ENCODE assay signal across 24 mouse cellular contexts in the genomic region with DNA sequence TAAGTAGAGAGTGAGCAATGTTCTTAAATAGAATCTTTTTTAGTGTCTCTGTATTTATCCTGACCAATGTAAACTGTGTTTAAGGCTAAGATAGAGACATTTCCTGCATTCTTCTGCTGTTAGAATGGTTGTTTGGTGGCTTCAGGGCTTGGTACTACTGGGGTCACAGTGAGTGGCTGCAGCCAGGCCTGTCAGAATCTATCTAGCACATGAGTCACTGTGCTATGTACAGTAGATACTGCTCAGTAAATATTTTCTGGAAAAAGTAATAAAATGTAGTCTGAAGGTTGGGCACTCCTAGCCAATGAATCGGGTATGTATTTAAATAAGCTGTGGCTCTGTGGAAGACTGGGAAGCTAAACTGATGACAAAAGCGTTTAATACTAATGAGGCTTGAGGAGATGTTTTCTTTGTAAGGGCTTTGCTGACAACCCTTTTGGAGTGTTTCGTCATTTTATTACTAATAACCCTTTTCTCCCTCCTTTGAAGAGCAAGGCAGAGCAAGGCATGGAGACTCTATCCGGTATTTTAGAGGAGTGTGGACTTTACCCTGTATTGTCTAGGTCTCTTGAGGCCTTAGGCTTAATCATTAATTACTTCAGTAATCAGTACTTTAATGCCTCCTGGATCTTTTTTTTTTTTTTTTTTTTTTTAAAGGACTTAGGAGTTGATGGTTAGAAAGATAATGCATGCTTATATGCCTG. TPM values are rescaled to one million over a fixed set of nuclear protein-coding genes. Genes with fewer than 3 reads are reported as not detected.
DNase-seq lines count a peak whose midpoint lies in the region; ATAC-seq and TF ChIP-seq lines count a peak whose summit lies in the region.
"Had no signal": no experiment of that assay in that cellular context is flagged by ENCODE, and none has a peak within 500 bp of the region (broad histone marks: within the 10 kb centered on the region; RNA-seq: fewer than 3 reads in every experiment).

No protein-coding gene starts in this region.

- no peak for TF ChIP-seq CTCF in lung, postnatal 0 days (IDR thresholded peaks at IDR 0.05)
- TF ChIP-seq CTCF in small intestine, adult 2 months (IDR thresholded peaks at IDR 0.05; ENCODE audit: extremely low read depth, insufficient read length, insufficient replicate concordance, low read depth, low read length), result no peak

- no peaks in the 10 kb centered on the region for H3K4me1 ChIP-seq in lung, postnatal 0 days (ENCODE audit: insufficient read depth, low read depth, low read length)
- peaks cover 9% of the 10 kb centered on the region for H3K4me1 ChIP-seq in small intestine, adult 2 months (ENCODE audit: control insufficient read depth, insufficient read depth, insufficient read length, low read length)
- no peaks in the 10 kb centered on the region for H3K4me1 ChIP-seq in heart, embryonic 11.5 days (ENCODE audit: control insufficient read depth, insufficient read depth, low read length)
- H3K4me1 ChIP-seq: hindbrain, embryonic 12.5 days; limb, embryonic 10.5 days had no signal

- no peak overlapping the region for H3K9ac ChIP-seq in lung, postnatal 0 days (replicated peaks; ENCODE audit: low read depth)
- H3K9ac ChIP-seq in heart, embryonic 11.5 days (ENCODE audit: low read depth, low read length), result no peak overlapping the region
- H3K9ac ChIP-seq: hindbrain, embryonic 12.5 days; liver, embryonic 14.5 days had no signal

- H3K4me3 ChIP-seq in lung, postnatal 0 days (ENCODE audit: low read depth, low read length), result no peak overlapping the region
- no peak overlapping the region for H3K4me3 ChIP-seq in small intestine, adult 2 months (ENCODE audit: low read depth, low read length)
- no peak overlapping the region for H3K4me3 ChIP-seq in heart, embryonic 11.5 days (ENCODE audit: low read depth, low read length)
- H3K4me3 ChIP-seq: heart, embryonic 10.5 days; hindbrain, embryonic 12.5 days; left cerebral cortex, adult 2 months; limb, embryonic 10.5 days; myocyte had no signal

- no peaks in the 10 kb centered on the region for H3K9me3 ChIP-seq in lung, postnatal 0 days (ENCODE audit: low read length)
- no peaks in the 10 kb centered on the region for H3K9me3 ChIP-seq in heart, embryonic 11.5 days (replicated peaks; ENCODE audit: control insufficient read depth, low read length)
- H3K9me3 ChIP-seq: heart, embryonic 10.5 days; hindbrain, embryonic 12.5 days; limb, embryonic 10.5 days had no signal

- no peak for TF ChIP-seq POLR2A in small intestine, adult 2 months (IDR thresholded peaks at IDR 0.05; ENCODE audit: low read depth, low read length)

- H3K27me3 ChIP-seq in lung, postnatal 0 days (replicated peaks; ENCODE audit: insufficient read depth, low read length), result no peaks in the 10 kb centered on the region
- no peaks in the 10 kb centered on the region for H3K27me3 ChIP-seq in small intestine, adult 2 months (ENCODE audit: control insufficient read depth, insufficient read depth, low read length)
- no peaks in the 10 kb centered on the region for H3K27me3 ChIP-seq in heart, embryonic 11.5 days (ENCODE audit: control insufficient read depth, insufficient read depth, low read length)
- H3K27me3 ChIP-seq: hindbrain, embryonic 12.5 days had no signal

- no peak overlapping the region for H3K27ac ChIP-seq in lung, postnatal 0 days (ENCODE audit: low read length)
- peak overlapping the region; percentile 87 for H3K27ac ChIP-seq in small intestine, adult 2 months (ENCODE audit: insufficient read depth, low read depth, low read length)
- no peak overlapping the region for H3K27ac ChIP-seq in heart, embryonic 11.5 days (ENCODE audit: low read depth, low read length)
- H3K27ac ChIP-seq: heart, embryonic 10.5 days; hindbrain, embryonic 12.5 days; left cerebral cortex, adult 2 months; limb, embryonic 10.5 days; liver, embryonic 14.5 days had no signal

- H3K4me2 ChIP-seq in lung, postnatal 0 days (replicated peaks; ENCODE audit: low read depth, low read length), result no peak overlapping the region
- no peak overlapping the region for H3K4me2 ChIP-seq in heart, embryonic 11.5 days
- H3K4me2 ChIP-seq: hindbrain, embryonic 12.5 days had no signal

- TF ChIP-seq EP300 in lung, postnatal 0 days (IDR thresholded peaks at IDR 0.05), result no peak

- ATAC-seq in lung, postnatal 0 days, result 0 out of 2 replicates have a peak, but pooled peaks have one; percentile 20
- no peak for ATAC-seq in heart, embryonic 11.5 days (replicated peaks; ENCODE audit: insufficient number of reproducible peaks, low FRiP score, low TSS enrichment)
- ATAC-seq: activated CD4-positive, CD25-positive, alpha-beta regulatory T cell, adult 4 months; CD4-positive, CD25-positive, alpha-beta regulatory T cell, adult 4 months; inflammation-experienced regulatory T-cells, adult 6 months had no signal

- peak; percentile 19 for DNase-seq in kidney, adult 11 months
- DNase-seq in kidney, adult 18-20 months, result no peak
- no peak for DNase-seq in lung, postnatal 0 days (ENCODE audit: low spot score)
- DNase-seq in lung, adult 18-20 months, result no peak
- DNase-seq in right cerebral cortex, postnatal 10 days (ENCODE audit: low spot score in 2 of 2), result no peak
- DNase-seq: adrenal gland, postnatal 14 days; cerebellum, postnatal 25 days; embryo, embryonic 11 days; heart, postnatal 14 days; lung, postnatal 14 days; midbrain, embryonic 14.5 days; right cerebral cortex, postnatal 14 days; thymus, postnatal 14 days had no signal

- WGBS in lung, postnatal 0 days, result 68% methylated on average over 4 of the region's 4 CpGs
- WGBS in small intestine, adult 2 months, result 29% methylated on average over 4 of the region's 4 CpGs
- WGBS in heart, embryonic 11.5 days (ENCODE audit: insufficient replicate concordance), result 90% methylated on average over 4 of the region's 4 CpGs

- peaks cover 6% of the 10 kb centered on the region; the same call in 1 of the 2 replicates for H3K36me3 ChIP-seq in lung, postnatal 0 days (ENCODE audit: insufficient read depth, low read length)
- peaks cover 11% of the 10 kb centered on the region for H3K36me3 ChIP-seq in small intestine, adult 2 months (ENCODE audit: control insufficient read depth, insufficient read depth, low read length)
- H3K36me3 ChIP-seq in heart, embryonic 11.5 days (ENCODE audit: control insufficient read depth, insufficient read depth, low read length), result 0 out of 2 replicates have a peak, but pooled peaks cover 3% of the 10 kb centered on the region

RNA-seq across cellular contexts. Expression of gene Nxnl2, which starts 17.7 kb away (rescaled TPM):
- 1.0 and 1.3 TPM in 2 replicates for polyA plus RNA-seq in lung, postnatal 0 days (2015; fragmentation: Nextera tagmentation; extraction: Ambion mirVana)
- 1.5 and 1.7 TPM in 2 replicates for polyA plus RNA-seq in small intestine, adult 2 months (2012; rRNA removed)
- polyA plus RNA-seq in heart, embryonic 11.5 days (2014; fragmentation: Nextera tagmentation; extraction: Ambion mirVana), result 0.69 and 1.2 TPM in 2 replicates
- polyA plus RNA-seq: myocyte had no signal

RNA-seq across cellular contexts. Expression of gene Spin1, which starts 52.4 kb away (rescaled TPM):
- polyA plus RNA-seq in lung, postnatal 0 days (2015; fragmentation: Nextera tagmentation; extraction: Ambion mirVana), result 40.6 and 46.5 TPM in 2 replicates
- polyA plus RNA-seq in small intestine, adult 2 months (2012; rRNA removed), result 5.1 and 11.7 TPM in 2 replicates
- polyA plus RNA-seq in heart, embryonic 11.5 days (2014; fragmentation: Nextera tagmentation; extraction: Ambion mirVana), result 56.7 and 64.9 TPM in 2 replicates
